Mouse (Mus musculus) heart, embryonic 14.5 days (tissue): ENCODE measurements around the gene Atrx. TPM values are rescaled to one million over a fixed set of nuclear protein-coding genes. Genes with fewer than 3 reads are reported as not detected.

ENCODE experiments used
- polyA plus RNA-seq: library from polyadenylated mRNA; unstranded; fragments of >200 nt; fragmentation: Nextera tagmentation; extraction: Ambion mirVana; gene quantifications from 2 replicates; pipeline ENCODE4 v1.2.1, GENCODE M21; 2014

Gene Atrx
- polyA plus RNA-seq, 1 experiment from 2014 or later: 126 TPM

Other genes with a start within 250 kb of the Atrx start
- gene Fgf16, start 165.1 kb downstream of the Atrx start, polyA plus RNA-seq: 0.12 and 0.16 TPM in 2 replicates
- 46.5 and 47.1 TPM in 2 replicates for gene Magt1, start 82.5 kb upstream of the Atrx start, polyA plus RNA-seq
- gene Cox7b, start 86.3 kb upstream of the Atrx start, polyA plus RNA-seq: 1,059 and 1,079 TPM in 2 replicates
- 16.6 and 17.1 TPM in 2 replicates for gene Atp7a, start 97.9 kb upstream of the Atrx start, polyA plus RNA-seq
- gene Tlr13, start 213.8 kb upstream of the Atrx start, polyA plus RNA-seq: 0.69 and 0.89 TPM in 2 replicates